Mouse (Mus musculus) thymus, postnatal 10 days (tissue): ENCODE measurements around the gene Psmc2.

ENCODE experiments used
- DNase-seq, 2 experiments: peaks; one replicate each; pipeline ENCODE4 v3.0.0; 2021; ENCODE audit warnings: low spot score in 2 of 2

The Psmc2 gene

DNA sequence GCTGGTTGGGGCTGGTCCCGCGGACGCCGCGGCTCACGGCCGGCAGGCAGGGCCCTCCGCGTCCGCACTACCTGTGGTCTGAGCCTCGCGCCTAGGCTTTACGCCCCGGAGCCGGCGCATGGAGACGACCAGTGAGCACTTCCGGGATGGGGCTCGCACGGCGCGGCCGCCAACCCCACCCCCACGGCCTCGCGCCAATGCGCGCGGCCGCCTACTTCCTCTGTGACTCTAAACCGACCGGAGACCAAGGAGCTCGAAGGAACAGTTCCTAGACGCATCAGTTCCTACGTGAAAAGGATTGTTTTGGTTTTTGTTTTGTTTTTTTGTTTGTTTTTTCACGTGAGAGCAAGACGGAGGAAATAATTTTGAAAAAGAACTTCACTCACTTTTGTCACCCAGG is at the start of gene Psmc2, which contains the start of gene Dnajc2:
Gene Psmc2 (plus strand): TSS at position 231 of the 400 bp plus-strand sequence.
Gene Dnajc2 (minus strand): TSS at position 199 of the 400 bp plus-strand sequence.
- DNase-seq, result peak; percentile 83 to 85

DNA sequence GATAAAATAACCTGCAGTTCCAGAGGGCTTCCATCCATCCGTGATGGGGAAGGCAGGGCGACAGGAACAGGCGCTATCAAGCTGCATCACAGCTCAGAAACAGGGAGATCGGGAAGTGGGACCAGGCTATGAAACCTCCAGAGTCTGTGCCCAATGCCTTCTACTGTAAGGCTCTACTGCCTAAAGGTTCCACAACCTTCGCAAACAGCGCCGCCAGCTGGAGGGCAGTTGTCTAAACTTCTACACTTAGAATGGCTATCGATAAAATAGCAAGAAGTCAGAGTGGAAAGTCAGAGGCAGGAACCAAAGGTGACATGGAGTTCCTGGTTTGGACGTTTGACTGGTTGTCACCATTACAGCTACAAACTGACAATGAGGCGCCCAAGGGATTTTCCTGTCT is 49.5 kb upstream of the Psmc2 start:
- peak; percentile 46 to 77 for DNase-seq

DNA sequence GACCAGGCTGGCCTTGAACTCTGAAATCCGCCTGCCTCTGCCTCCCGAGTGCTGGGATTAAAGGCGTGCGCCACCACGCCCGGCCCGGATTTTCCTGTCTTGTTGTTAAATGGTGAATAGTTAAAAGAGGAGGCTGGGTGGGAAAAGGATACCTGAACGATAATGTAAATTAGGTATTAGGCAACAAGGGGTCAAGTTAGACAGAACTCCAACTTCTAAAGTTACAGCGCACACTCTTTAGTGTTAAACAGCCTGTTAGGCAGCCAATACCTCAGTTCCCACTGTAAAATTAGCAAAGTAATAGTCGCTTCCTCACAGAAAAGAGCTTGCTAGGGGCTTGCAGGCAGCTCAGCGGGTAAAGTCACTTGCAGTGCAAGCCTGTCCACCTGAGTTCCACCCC is 49.0 kb upstream of the Psmc2 start:
- no peak for DNase-seq

DNA sequence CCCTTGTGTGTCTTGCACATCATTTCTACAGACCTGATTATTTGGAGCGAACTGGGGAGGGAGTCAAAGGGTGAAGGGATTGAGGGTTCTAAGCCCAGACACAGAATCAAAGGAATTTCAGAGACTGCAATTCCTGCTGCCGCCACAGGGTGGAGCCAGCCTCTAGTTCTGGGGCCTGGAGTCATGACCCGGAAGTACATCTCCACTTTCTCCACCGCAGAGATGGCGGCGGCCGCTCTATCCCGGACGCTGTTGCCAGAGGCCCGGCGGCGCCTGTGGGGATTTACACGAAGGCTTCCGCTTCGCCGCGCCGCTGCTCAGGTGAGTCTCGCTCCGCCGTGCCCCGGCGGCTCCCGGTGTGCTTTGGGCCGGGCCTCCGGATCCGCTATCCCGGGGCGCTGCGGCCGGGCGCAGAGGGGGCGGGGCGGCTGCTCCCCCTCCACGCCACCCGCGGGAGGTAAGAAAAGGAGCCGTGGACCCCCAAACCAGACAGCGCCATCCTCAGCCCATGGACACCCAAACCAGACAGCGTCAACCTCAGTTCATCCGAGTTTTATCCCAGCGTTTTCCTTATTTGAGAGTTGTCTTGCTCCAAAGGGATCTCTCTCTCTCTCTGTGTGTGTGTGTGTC is 48.0 kb upstream of the Psmc2 start, which contains the start of gene Pmpcb:
Gene Pmpcb (plus strand): TSS at position 186 of the 630 bp plus-strand sequence.
- peak; percentile 84 to 89 for DNase-seq

DNA sequence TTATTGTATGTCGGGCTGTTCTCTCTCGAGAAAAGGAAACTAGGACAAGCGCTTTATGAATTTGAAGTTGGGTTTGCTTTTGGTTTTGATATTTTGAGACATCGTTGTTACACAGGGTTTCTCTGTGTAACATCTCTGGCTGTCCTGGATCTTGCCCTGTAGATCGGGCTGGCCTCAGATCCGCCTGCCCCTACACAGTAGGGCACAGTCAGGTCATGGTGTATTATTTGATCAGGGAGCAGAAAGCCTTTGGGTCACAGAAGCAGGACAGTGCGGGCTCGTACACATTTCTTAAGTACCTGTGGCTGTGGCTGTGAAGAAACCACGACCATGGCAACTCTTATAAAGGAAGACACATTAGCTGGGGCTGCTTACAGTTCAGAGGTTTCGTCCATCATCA is 47.5 kb upstream of the Psmc2 start:
- DNase-seq, result no peak

DNA sequence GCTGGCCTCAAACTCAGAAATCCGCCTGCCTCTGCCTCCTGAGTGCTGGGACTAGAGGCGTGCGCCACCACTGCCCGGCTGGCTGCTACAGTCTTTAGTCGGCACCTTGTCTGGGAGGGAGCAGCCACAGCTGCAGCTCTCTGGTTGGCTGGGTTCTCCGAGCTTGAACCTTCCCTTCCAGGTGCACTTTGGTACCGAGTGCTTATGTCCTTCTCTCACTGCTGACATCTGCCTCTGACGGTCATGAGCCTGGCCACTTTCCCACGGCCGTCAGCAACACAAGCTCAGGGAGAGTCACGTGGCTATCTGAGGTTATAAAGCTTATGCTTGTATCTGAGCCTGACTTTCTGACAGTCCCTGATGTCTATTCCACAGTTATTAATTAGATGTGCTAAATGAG is 46.0 kb upstream of the Psmc2 start:
- DNase-seq, result no peak

DNA sequence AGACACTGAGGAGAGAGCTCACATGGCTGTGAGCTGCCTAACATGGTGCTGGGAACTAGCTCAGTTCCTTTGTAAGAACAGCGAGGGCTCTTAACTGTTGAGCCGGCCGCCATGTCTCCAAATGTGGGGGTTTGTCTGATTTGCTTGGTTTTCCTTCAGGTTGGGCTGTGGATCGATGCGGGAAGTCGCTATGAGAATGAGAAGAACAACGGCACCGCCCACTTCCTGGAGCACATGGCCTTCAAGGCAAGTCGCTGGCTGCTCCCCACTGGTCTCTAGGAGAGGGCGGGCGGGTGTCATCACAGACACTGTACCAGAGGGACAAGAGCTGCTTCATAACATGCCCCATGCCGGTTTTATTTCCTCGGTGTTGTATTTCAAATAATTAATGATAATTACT is 45.2 kb upstream of the Psmc2 start:
- no peak for DNase-seq

DNA sequence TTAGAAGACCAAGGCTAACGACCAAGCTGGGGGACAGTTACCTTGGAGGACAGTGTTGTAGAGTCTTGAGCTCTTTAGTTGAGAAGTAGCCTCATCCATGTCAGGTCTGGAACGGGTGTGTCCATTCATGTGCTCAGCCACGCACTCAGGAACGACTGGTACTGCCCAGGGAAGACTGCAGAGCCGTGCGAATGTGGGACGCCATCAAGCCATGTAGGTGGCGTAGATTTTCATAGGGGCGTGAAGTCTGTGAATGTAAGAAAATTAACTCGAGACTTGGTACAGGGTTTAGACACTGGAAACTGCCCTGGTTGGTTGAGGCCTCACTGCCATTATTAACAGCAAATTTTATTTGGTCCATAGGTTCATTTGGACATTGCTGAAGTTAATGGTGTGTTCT is 41.5 kb upstream of the Psmc2 start:
- no peak for DNase-seq

DNA sequence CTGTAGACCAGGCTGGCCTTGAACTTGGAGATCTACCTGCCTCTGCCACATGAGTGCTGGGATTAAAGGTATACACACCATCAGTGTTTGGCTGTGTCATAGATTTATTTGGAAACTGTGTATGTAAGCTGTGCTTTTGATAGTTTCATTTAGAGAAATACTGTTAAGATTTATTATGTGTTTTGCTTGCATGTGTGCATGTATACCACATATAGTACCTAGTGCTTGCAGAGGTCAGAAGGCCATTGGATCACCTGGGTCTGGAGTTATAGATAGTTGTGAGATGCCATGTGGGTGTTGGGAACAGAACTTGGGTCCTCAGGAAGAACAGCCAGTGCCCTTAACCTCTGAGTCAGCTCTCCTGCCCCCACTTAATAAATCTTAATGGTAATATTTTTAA is 40.4 kb upstream of the Psmc2 start:
- no peak for DNase-seq

DNA sequence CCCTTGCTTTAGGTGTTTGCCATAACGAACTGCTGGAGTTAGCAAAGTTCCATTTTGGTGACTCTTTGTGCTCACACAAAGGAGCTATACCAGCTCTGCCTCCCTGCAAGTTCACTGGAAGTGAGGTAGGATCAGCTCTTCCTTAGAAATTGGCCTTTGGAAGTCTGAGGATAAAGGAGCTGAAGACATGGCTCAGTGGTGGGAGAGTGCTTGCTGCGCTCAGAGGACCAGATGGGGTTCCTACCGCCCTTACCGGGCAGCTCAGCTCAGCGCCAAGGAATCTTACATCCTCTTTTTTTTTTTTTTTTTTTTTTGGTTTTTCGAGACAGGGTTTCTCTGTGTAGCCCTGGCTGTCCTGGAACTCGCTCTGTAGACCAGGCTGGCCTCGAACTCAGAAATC is 39.1 kb upstream of the Psmc2 start:
- no peak for DNase-seq

DNA sequence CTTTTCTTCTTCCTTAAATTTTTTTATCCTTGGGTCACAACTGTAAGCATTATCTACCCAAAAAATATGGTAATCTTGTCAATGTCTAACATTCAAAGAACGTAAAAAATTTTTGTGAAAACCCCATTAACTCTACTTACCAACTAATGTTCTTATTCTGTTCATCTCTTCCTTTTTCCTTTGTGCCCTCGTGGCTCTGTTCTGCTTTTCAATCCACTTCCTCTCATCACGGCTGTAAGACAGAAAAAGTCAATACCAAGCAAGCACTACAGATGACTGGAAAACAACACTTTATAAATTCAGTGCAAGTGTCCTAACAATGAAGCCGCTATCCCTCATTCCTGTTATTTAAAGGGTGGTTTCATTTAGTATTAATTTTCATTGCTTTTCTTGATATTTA is 16.6 kb upstream of the Psmc2 start:
- DNase-seq, result no peak

DNA sequence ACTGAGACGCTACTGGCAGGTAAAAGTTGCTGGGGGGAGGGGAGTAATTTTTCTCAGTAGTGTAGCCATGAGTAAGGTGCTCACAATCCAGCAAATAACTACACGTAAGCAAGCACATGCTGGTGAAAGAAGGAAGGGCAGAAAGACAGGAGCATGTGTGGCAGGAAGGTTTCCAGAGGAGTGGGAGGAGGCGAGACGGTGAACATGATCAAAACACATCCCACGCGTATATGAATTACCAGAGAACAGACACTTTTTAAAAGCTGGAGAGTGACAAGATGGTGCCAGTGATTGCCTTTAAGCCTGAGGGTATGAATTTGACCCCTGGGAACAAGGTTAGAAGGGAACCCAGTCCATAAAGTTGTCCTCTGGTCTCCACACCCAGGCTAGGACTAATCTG is 15.2 kb upstream of the Psmc2 start:
- DNase-seq, result no peak

DNA sequence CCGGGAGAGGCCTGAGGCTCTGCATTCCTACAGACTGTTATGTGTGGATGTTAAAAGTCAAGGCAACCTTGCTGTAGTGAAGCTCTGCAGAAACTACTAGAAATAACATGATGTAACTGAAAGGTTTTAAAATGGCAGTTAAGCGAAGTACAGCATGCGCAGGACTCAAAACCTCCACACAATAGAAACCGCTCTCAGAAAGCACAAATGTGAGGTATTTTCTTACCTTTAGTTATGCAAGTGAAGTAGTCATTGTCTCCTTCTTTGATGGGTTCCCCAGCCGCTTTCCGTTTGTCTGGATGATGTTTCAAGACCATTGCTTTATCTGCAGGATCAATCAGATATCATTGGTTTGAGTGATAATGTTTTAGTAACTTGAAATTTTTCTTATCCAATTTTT is 8.6 kb upstream of the Psmc2 start:
- DNase-seq, result no peak

DNA sequence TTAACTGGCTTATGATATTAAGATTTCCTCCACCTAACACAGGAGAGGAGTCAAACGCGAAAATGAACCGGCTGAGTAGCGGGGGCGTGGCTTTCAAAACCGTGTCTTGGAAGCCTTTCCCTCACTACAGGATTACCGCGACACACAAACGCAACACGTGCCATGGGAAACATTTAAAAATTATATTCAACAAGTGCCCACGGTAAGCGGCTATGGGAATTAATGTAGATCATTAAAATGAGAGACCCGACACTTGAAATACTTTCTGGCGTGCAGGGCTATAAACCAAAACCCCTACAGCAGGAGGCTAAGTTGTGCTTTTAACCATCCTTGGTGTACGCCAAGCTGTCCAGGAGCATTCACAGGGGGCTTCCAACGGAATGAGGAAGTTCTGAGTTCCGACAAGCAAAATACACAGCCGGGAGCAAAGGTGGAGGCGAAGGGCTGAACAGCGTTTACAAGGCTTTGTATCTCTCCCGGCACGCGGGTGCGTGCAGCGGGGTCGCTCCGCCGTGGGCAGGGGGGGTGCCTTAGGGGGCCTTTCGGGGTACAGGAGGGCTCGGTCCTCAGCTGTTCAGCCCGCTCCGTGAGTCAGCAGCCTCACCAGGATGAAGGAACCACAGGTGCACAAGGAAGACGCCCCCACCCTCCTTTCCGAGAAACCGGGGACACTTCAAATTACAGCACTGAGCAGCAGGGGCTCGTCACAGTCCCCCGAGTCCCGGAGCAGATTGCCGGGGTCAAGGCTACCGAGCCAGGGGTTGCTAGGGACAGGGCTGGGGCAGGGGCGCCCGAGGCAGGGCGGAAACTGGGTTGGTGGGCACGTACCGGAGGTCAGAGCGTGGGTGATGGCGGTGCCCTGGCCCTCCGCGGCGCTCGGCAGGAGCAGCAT is 676 bp upstream of the Psmc2 start:
- DNase-seq, result peak; percentile 52 to 65

DNA sequence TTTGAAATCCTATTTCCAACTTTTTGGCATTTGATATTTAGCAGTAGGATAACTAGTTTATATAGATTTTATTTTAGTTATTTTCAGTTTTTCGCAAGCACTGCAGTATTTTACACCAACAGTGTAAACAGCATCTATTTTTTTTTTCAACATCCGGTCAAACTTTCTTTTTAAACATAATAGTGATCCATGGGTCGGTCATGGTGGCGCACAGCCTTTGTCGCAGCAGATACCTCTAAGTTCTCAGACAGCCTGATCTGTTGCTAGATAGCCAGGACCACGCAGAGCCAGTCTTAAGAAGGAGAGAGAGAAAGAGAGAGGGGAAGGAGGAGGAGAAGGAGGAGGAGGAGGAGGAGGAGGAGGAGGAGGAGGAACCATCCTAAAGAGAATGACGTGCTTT is 693 bp downstream of the Psmc2 start:
- DNase-seq, result no peak

DNA sequence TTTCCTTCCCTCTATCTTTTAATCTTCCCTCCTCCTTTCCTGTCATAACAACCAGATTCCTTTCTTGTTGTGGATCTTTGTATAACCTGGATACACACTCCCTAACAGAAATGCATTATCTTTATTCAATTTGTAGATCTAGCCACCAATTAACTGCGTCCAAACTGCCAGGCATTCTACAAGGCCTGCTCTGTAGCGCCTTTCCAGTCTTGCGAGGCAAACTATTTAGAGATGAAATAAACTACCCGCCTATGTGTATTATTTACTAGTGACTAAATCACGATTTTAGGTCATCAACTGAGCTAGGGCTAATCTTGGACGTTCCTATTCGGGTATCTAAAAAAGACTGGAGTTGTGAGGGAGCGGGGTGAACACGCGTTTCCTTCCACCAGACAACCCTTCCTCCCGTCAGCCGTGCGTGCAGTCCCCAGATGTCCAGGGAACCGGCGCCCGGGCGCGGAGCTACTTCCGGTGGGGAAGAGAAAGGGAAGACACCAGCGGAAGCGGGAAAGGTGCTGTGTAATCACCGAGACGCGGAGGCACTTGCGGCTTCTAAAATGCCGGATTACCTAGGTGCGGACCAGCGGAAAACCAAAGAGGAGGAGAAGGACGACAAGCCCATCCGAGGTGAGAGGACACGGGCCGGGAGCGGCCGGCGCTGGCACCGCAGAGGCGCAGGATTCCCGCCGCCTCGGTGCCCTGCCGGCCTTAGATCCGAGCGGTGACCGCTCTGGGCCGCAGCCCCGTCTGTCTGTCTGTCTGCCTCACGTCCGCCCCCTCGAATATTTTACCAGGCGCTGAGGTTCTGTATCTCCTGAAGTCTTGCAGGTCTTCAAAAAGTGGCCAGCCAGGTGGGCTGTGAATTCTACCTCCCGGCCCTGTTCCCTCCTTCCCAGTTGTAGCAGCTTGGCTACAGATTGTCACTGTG is 1.4 kb downstream of the Psmc2 start:
- DNase-seq, result peak; percentile 87 to 92

DNA sequence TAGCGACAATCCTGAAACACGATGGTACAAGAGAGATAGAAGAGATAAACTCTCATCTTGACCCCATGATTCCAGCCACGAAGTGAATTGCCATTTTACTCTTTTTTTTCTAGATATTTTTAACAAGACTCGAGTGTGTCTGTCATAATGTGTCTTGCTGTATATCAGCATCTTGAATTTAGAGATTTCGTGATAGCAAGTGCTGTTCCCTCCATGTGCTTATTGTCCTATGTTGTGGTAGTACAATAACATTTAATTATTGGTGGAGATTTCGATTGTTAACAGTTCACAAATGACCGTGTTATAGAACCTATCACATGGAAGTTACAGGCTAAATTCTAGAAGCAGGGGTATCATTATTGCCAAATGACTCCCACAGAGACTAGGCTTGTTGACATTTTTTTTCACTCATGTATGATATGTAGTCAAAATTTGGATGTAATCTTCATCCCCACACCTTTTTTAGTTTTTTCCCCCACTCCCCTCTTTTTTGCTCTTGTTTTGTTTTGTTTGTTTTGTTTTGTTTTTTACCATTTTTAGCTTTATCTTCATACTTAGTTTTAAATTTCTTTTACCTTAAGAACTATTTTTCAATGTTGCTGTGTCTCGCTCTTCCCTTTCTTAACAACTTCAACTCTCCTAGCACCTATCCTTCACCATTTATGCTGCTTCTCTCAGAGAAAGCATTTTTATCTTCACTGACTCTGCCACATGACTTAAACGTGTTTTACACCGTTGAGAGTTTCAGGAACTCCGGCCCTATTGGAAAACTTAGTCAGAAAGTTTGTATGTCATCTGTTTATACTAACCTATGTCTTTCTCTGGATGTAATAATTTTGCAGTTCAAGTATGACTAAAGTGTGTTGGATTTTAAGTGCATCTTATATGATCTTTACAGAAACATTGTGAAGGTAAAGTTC is 2.4 kb downstream of the Psmc2 start:
- no peak for DNase-seq

DNA sequence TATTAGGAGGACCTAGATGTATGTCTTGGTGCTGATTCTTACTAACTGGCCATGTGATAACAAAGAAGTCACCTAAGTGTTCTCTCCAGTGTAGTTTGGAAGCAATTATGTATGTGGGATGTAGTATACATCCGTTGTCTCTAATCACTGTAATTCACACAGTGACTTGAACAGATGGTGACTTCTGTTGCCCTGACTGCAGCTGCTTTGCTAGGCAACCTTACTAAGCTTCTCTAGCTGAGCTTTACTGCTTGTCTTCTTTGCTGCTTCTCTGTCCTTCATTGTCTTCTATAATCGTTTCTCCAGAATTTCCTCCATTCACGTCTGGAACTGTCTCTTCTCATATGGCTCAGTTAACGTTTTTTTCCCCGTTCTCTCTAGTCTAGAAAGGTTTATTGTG is 4.0 kb downstream of the Psmc2 start:
- no peak for DNase-seq

DNA sequence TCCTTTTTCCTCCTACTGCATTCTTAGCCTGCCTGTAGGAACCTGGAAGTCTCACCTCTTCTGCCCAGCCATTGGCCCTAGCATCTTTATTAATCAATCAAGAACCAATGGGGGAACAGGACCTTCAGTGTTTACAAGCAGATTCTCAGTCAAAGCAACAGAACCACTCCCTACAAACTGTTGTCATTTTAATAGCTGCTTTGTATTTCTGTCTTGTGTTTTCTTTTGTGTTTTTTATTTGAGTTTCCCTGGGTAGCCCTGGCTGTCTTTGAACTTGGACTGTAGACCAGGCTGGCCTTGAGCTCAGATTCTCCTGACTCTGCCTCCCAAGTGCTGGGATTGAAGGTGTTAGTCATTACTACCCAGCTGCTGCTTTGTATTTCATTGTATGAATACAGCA is 7.1 kb downstream of the Psmc2 start:
- DNase-seq, result no peak

DNA sequence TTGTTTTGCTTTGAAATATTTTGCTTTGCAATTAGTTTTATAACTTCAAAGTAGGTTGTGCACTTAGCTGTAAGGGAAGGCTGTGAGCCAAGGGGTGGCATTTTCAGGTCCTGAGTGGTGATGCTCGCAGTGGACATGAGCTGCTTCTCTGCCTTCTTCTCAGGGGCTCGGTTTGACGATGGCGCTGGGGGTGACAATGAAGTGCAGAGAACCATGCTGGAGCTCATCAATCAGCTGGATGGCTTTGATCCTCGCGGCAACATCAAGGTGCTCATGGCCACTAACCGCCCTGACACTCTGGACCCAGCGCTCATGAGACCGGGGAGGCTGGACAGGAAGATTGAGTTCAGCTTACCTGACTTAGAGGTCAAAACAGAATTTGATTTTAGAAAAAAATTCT is 17.8 kb downstream of the Psmc2 start:
- no peak for DNase-seq

DNA sequence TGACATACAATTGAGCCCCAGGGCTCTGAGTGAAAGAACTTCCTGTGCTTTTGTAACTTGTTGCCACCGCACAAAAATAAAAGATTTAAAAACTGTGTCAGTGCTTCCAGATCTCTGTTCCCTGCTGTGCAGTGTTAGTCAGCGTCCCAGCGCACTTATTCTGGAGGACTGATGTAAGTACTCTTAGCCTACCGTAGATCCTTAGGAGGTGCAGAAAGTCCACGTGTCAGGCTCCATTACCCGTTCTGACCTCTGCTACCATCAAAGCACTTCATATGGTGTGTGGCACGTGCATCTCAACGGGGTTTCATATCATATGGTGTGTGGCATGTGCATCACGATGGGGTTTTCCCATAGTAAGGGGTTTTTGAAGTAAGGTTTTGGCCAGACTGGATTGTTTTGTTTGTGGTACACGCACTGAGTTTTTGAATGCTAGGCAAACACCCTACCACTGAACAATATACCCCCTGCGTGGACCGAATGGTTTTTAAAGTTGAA is 18.7 kb downstream of the Psmc2 start:
- no peak for DNase-seq
